In genomic region chr7:29314844-29315628, GRCm38 (mm10) we compare ENCODE assay signal across 9 mouse cellular contexts. TPM values are rescaled to one million over a fixed set of nuclear protein-coding genes. Genes with fewer than 3 reads are reported as not detected.
DNase-seq lines count a peak whose midpoint lies in the region; ATAC-seq and TF ChIP-seq lines count a peak whose summit lies in the region.
"Had no signal": no experiment of that assay in that cellular context is flagged by ENCODE, and none has a peak within 500 bp of the region (broad histone marks: within the 10 kb centered on the region; RNA-seq: fewer than 3 reads in every experiment).

No protein-coding gene starts in this region.

- H3K4me2 ChIP-seq in hindbrain, embryonic 12.5 days (replicated peaks), result peak overlapping the region; percentile 22
- H3K4me2 ChIP-seq: heart, embryonic 13.5 days had no signal

- no peaks in the 10 kb centered on the region for H3K27me3 ChIP-seq in G1E (ENCODE audit: insufficient read depth, low read length)
- no peaks in the 10 kb centered on the region for H3K27me3 ChIP-seq in hindbrain, embryonic 12.5 days

- ATAC-seq in G1E (ENCODE audit: extremely low read depth, insufficient number of reproducible peaks, low FRiP score, poor library complexity, severe bottlenecking), result no peak
- peak; percentile 14; the same call in 1 of the 2 replicates for ATAC-seq in hindbrain, embryonic 12.5 days (ENCODE audit: low FRiP score)

- DNase-seq in G1E (ENCODE audit: low spot score) (no peak), liver (no peak)
- DNase-seq in embryo, embryonic 10.5 days (ENCODE audit: low spot score), result peak; percentile 66
- peak; percentile 75 for DNase-seq in mesoderm, embryonic 11.5 days (ENCODE audit: low read depth, low spot score)
- no peak for DNase-seq in spleen, adult 12 weeks (ENCODE audit: low spot score)
- DNase-seq in thymus, postnatal 4 days, result no peak
- DNase-seq in gastrocnemius, postnatal 25 days, result no peak

- peak overlapping the region; percentile 98; the same call in 1 of the 2 replicates for H3K27ac ChIP-seq in hindbrain, embryonic 12.5 days
- H3K27ac ChIP-seq: heart, embryonic 13.5 days had no signal

- TF ChIP-seq CTCF in G1E (IDR thresholded peaks at IDR 0.05; ENCODE audit: low read depth, low read length), result no peak

- H3K9me3 ChIP-seq in G1E (replicated peaks), result no peaks in the 10 kb centered on the region
- no peaks in the 10 kb centered on the region for H3K9me3 ChIP-seq in hindbrain, embryonic 12.5 days (replicated peaks)
- H3K9me3 ChIP-seq: heart, embryonic 13.5 days had no signal

- peaks cover 99% of the 10 kb centered on the region for H3K4me1 ChIP-seq in G1E (ENCODE audit: insufficient read depth, low read depth, low read length)
- peaks cover 86% of the 10 kb centered on the region for H3K4me1 ChIP-seq in hindbrain, embryonic 12.5 days

- H3K36me3 ChIP-seq in G1E (replicated peaks), result peaks cover 64% of the 10 kb centered on the region
- peaks cover 33% of the 10 kb centered on the region for H3K36me3 ChIP-seq in hindbrain, embryonic 12.5 days
- H3K36me3 ChIP-seq: heart, embryonic 13.5 days had no signal

- H3K4me3 ChIP-seq in G1E (ENCODE audit: low read depth, low read length), result peak overlapping the region; percentile 42
- H3K4me3 ChIP-seq in hindbrain, embryonic 12.5 days, result no peak overlapping the region
- H3K4me3 ChIP-seq: heart, embryonic 13.5 days had no signal

- WGBS in hindbrain, embryonic 12.5 days, result 44% methylated on average over 13 of the region's 13 CpGs

- H3K9ac ChIP-seq in hindbrain, embryonic 12.5 days, result peak overlapping the region; percentile 46; the same call in 1 of the 2 replicates
- H3K9ac ChIP-seq: heart, embryonic 13.5 days had no signal

RNA-seq across cellular contexts. Expression of gene Dpf1, which starts 11.3 kb away (rescaled TPM):
- total RNA-seq in G1E (2014; fragmentation: Nextera tagmentation) (21.8 and 23.8 TPM in 2 replicates), G1E (2017) (6.8 and 9.4 TPM in 2 replicates)
- polyA plus RNA-seq in G1E (2012), result 47.4 and 50.3 TPM in 2 replicates
- 102 and 110 TPM in 2 replicates for polyA plus RNA-seq in hindbrain, embryonic 12.5 days (2016; fragmentation: Nextera tagmentation; extraction: Ambion mirVana)
- 1 to 10 TPM; 1.9 to 2.0 TPM for total RNA-seq in gastrocnemius, postnatal 25 days (2021)

RNA-seq across cellular contexts. Expression of gene Ppp1r14a, which starts 25.9 kb away (rescaled TPM):
- total RNA-seq in G1E (2014; fragmentation: Nextera tagmentation), result not detected in 2 replicates
- total RNA-seq in G1E (2017), result not detected in 2 replicates
- 0.23 and 0.28 TPM in 2 replicates for polyA plus RNA-seq in G1E (2012)
- polyA plus RNA-seq in hindbrain, embryonic 12.5 days (2016; fragmentation: Nextera tagmentation; extraction: Ambion mirVana), result 20.8 and 22.4 TPM in 2 replicates
- 1 to 10 TPM; 5.2 to 6.5 TPM for total RNA-seq in gastrocnemius, postnatal 25 days (2021)

RNA-seq across cellular contexts. Expression of gene Spint2, which starts 33.3 kb away (rescaled TPM):
- total RNA-seq in G1E (2014; fragmentation: Nextera tagmentation) (24.4 and 33.4 TPM in 2 replicates), G1E (2017) (19.3 and 21.4 TPM in 2 replicates)
- polyA plus RNA-seq in G1E (2012), result 102 and 138 TPM in 2 replicates
- polyA plus RNA-seq in hindbrain, embryonic 12.5 days (2016; fragmentation: Nextera tagmentation; extraction: Ambion mirVana), result 42.6 and 63.3 TPM in 2 replicates
- total RNA-seq in gastrocnemius, postnatal 25 days (2021), result 1 to 10 TPM; 3.4 to 5.2 TPM

Comparison
In these comparisons a context has a peak if more than half of its experiments do, and no peak if none do; other contexts are left out.
1. DNase-seq: peak in embryo, embryonic 10.5 days (single experiment) and mesoderm, embryonic 11.5 days (single experiment); none in G1E (single experiment), spleen, adult 12 weeks (single experiment), liver (single experiment), thymus, postnatal 4 days (single experiment) and gastrocnemius, postnatal 25 days (single experiment).
2. RNA of gene Ppp1r14a, which starts 25.9 kb away (total RNA-seq): 5.2 to 6.5 TPM in gastrocnemius, postnatal 25 days; not detected in G1E; every median in the first group is over 4 times any median in the second.